16 mouse cellular contexts compared by ENCODE assay signal in the genomic region with DNA sequence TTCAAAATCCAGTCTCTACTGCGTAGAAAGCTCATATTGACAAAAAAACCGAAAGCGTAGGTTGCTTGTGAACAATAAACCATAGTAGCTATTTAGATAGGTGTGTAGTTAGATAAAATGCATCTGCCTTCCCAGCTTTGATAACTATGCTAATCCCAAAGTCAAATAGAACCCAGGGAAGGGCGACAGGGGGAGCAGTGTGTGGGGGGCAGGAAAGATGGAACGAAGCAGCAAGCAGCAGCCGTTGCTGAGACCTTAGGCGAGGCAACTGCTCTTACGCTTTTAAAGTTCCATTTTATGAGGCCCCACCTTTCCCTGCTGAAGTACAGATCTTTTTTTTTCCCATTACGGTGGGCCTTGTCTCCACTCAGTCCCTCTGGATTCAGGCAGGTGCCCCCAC. TPM values are rescaled to one million over a fixed set of nuclear protein-coding genes. Genes with fewer than 3 reads are reported as not detected.
DNase-seq lines count a peak whose midpoint lies in the region; ATAC-seq and TF ChIP-seq lines count a peak whose summit lies in the region.
"Had no signal": no experiment of that assay in that cellular context is flagged by ENCODE, and none has a peak within 500 bp of the region (broad histone marks: within the 10 kb centered on the region; RNA-seq: fewer than 3 reads in every experiment).

No protein-coding gene starts in this region.

- peak overlapping the region; percentile 54 for H3K4me2 ChIP-seq in heart, embryonic 14.5 days (ENCODE audit: low read length)
- peak overlapping the region; percentile 32 for H3K4me2 ChIP-seq in liver, embryonic 12.5 days
- no peak overlapping the region for H3K4me2 ChIP-seq in liver, postnatal 0 days (ENCODE audit: low read depth, low read length)
- peak overlapping the region; percentile 51 for H3K4me2 ChIP-seq in intestine, embryonic 16.5 days (ENCODE audit: low read depth, low read length)
- peak overlapping the region; percentile 40; the same call in 1 of the 2 replicates for H3K4me2 ChIP-seq in stomach, embryonic 14.5 days (replicated peaks; ENCODE audit: low read depth, low read length)

- H3K4me3 ChIP-seq in heart, embryonic 14.5 days (ENCODE audit: control insufficient read depth in 1 of 2, insufficient read depth in 1 of 2, low read depth in 1 of 2, low read length in 2 of 2): peak overlapping the region in 1 of 2 experiments; percentile 22; a peak in 1 of 4 replicates
- no peak overlapping the region for H3K4me3 ChIP-seq in liver, embryonic 12.5 days
- H3K4me3 ChIP-seq in liver, postnatal 0 days (ENCODE audit: low read depth, low read length): no peak overlapping the region
- H3K4me3 ChIP-seq in intestine, embryonic 16.5 days (ENCODE audit: low read length): peak overlapping the region; percentile 53
- no peak overlapping the region for H3K4me3 ChIP-seq in stomach, embryonic 14.5 days (ENCODE audit: low read depth, low read length)

- ATAC-seq in heart, embryonic 14.5 days (ENCODE audit: insufficient number of reproducible peaks, insufficient read depth, low FRiP score, low read depth): no peak
- ATAC-seq in liver, embryonic 12.5 days: no peak
- no peak for ATAC-seq in liver, postnatal 0 days
- peak; percentile 39 for ATAC-seq in intestine, embryonic 16.5 days
- ATAC-seq in stomach, embryonic 14.5 days (ENCODE audit: insufficient number of reproducible peaks, insufficient read depth, low FRiP score, low read depth): no peak

- 45% methylated on average over 9 of the region's 9 CpGs for WGBS in heart, embryonic 14.5 days
- WGBS in liver, embryonic 12.5 days (ENCODE audit: insufficient replicate concordance): 48% methylated on average over 9 of the region's 9 CpGs
- WGBS in liver, postnatal 0 days (ENCODE audit: insufficient replicate concordance): 47% methylated on average over 9 of the region's 9 CpGs
- 34% methylated on average over 9 of the region's 9 CpGs for WGBS in intestine, embryonic 16.5 days
- 46% methylated on average over 9 of the region's 9 CpGs for WGBS in stomach, embryonic 14.5 days

- no peak overlapping the region for H3K27ac ChIP-seq in heart, embryonic 14.5 days (replicated peaks in 1 of 2; ENCODE audit: control insufficient read depth in 1 of 2, insufficient read depth in 1 of 2, low read depth in 2 of 2, low read length in 2 of 2)
- no peak overlapping the region for H3K27ac ChIP-seq in liver, embryonic 12.5 days
- no peak overlapping the region for H3K27ac ChIP-seq in liver, postnatal 0 days (ENCODE audit: low read depth)
- peak overlapping the region; percentile 67 for H3K27ac ChIP-seq in intestine, embryonic 16.5 days (ENCODE audit: low read length)
- no peak overlapping the region for H3K27ac ChIP-seq in stomach, embryonic 14.5 days (ENCODE audit: low read length)
- H3K27ac ChIP-seq: hindbrain, embryonic 14.5 days had no signal

- H3K4me1 ChIP-seq in heart, embryonic 14.5 days (ENCODE audit: control insufficient read depth in 2 of 2, insufficient read depth in 2 of 2, low read length in 2 of 2): peaks cover 2 to 9% of the 10 kb centered on the region in 2 experiments; a peak in 2 of 4 replicates
- no peaks in the 10 kb centered on the region for H3K4me1 ChIP-seq in liver, embryonic 12.5 days
- no peaks in the 10 kb centered on the region for H3K4me1 ChIP-seq in liver, postnatal 0 days (ENCODE audit: insufficient read depth)
- H3K4me1 ChIP-seq in intestine, embryonic 16.5 days (ENCODE audit: control insufficient read depth, insufficient read depth, low read length): no peaks in the 10 kb centered on the region; the same call in 1 of the 2 replicates
- no peaks in the 10 kb centered on the region for H3K4me1 ChIP-seq in stomach, embryonic 14.5 days (ENCODE audit: control insufficient read depth, insufficient read depth, low read length)

- DNase-seq in heart, adult 18-20 months: no peak
- DNase-seq in liver, postnatal 0 days: no peak
- DNase-seq in cerebellum, adult 8-10 months: no peak
- DNase-seq: cerebellum, adult 11-12 months; gastrocnemius, postnatal 25 days; kidney, postnatal 14 days; lung, adult 18-20 months; thymus, postnatal 25 days had no signal

- H3K27me3 ChIP-seq in heart, embryonic 14.5 days (ENCODE audit: control insufficient read depth, insufficient read depth, low read length): peaks cover 37% of the 10 kb centered on the region
- peaks cover 33% of the 10 kb centered on the region for H3K27me3 ChIP-seq in liver, embryonic 12.5 days (replicated peaks)
- peaks cover 20% of the 10 kb centered on the region for H3K27me3 ChIP-seq in liver, postnatal 0 days (ENCODE audit: insufficient read depth, low read length)
- no peaks in the 10 kb centered on the region for H3K27me3 ChIP-seq in intestine, embryonic 16.5 days (replicated peaks; ENCODE audit: control insufficient read depth, insufficient read depth, low read length)
- H3K27me3 ChIP-seq in stomach, embryonic 14.5 days (ENCODE audit: control insufficient read depth, insufficient read depth, low read length): 0 out of 2 replicates have a peak, but pooled peaks cover 8% of the 10 kb centered on the region

- TF ChIP-seq CTCF in liver, postnatal 0 days (IDR thresholded peaks at IDR 0.05; ENCODE audit: low read depth): no peak

- H3K36me3 ChIP-seq in heart, embryonic 14.5 days (ENCODE audit: control insufficient read depth, insufficient read depth, low read length): no peaks in the 10 kb centered on the region
- no peaks in the 10 kb centered on the region for H3K36me3 ChIP-seq in liver, embryonic 12.5 days
- H3K36me3 ChIP-seq in liver, postnatal 0 days (replicated peaks; ENCODE audit: insufficient read depth, low read length): no peaks in the 10 kb centered on the region
- H3K36me3 ChIP-seq in intestine, embryonic 16.5 days (ENCODE audit: control insufficient read depth, insufficient read depth, low read length): no peaks in the 10 kb centered on the region
- H3K36me3 ChIP-seq in stomach, embryonic 14.5 days (ENCODE audit: control insufficient read depth, insufficient read depth, low read length): no peaks in the 10 kb centered on the region

- TF ChIP-seq EP300 in liver, postnatal 0 days (IDR thresholded peaks at IDR 0.05; ENCODE audit: low read depth): no peak

- no peaks in the 10 kb centered on the region for H3K9me3 ChIP-seq in heart, embryonic 14.5 days (ENCODE audit: control insufficient read depth, low read length)
- no peaks in the 10 kb centered on the region for H3K9me3 ChIP-seq in liver, embryonic 12.5 days (replicated peaks)
- H3K9me3 ChIP-seq in liver, postnatal 0 days (ENCODE audit: low read length): no peaks in the 10 kb centered on the region
- H3K9me3 ChIP-seq in intestine, embryonic 16.5 days (ENCODE audit: control insufficient read depth, low read length): no peaks in the 10 kb centered on the region
- no peaks in the 10 kb centered on the region for H3K9me3 ChIP-seq in stomach, embryonic 14.5 days (ENCODE audit: control insufficient read depth, low read depth, low read length)

- no peak overlapping the region for H3K9ac ChIP-seq in heart, embryonic 14.5 days (ENCODE audit: low read length)
- H3K9ac ChIP-seq in liver, embryonic 12.5 days: no peak overlapping the region
- H3K9ac ChIP-seq in liver, postnatal 0 days (replicated peaks): no peak overlapping the region
- peak overlapping the region; percentile 62 for H3K9ac ChIP-seq in intestine, embryonic 16.5 days (ENCODE audit: low read depth, low read length)
- H3K9ac ChIP-seq in stomach, embryonic 14.5 days (replicated peaks; ENCODE audit: low read depth, low read length): no peak overlapping the region
- H3K9ac ChIP-seq: hindbrain, embryonic 14.5 days had no signal

RNA-seq across cellular contexts. Expression of gene Tmem45b, which starts 1.1 kb away (rescaled TPM):
- not detected in 2 replicates for polyA plus RNA-seq in heart, embryonic 14.5 days (2014; fragmentation: Nextera tagmentation; extraction: Ambion mirVana)
- 1 to 10 TPM; 1.1 to 4.6 TPM for total RNA-seq in heart, adult 18-20 months (2021)
- not detected in 2 replicates for polyA plus RNA-seq in liver, embryonic 12.5 days (2016; fragmentation: Nextera tagmentation; extraction: Ambion mirVana)
- polyA plus RNA-seq in liver, postnatal 0 days (2015; fragmentation: Nextera tagmentation; extraction: Ambion mirVana): 0.09 TPM in 1 of 2 replicates, not detected in the other
- 123 and 134 TPM in 2 replicates for polyA plus RNA-seq in intestine, embryonic 16.5 days (2015; fragmentation: Nextera tagmentation; extraction: Ambion mirVana)
- 10.3 and 16.0 TPM in 2 replicates for polyA plus RNA-seq in stomach, embryonic 14.5 days (2014; fragmentation: Nextera tagmentation; extraction: Ambion mirVana)
- total RNA-seq: layer of hippocampus, postnatal 25 days; megakaryocyte progenitor cell, adult 5-6 weeks had no signal
- polyA plus RNA-seq: limb, embryonic 11.5 days had no signal
